Mouse (Mus musculus) CH12.LX (cell line): ENCODE measurements at regions not wholly inside any gene's neighbourhood (a gene's known extent, or its start where the extent isn't known, plus 50 kb on each side); places are given as distances from the start of the nearest gene placed in this dataset.

Source experiments
- DNase-seq: peaks from one replicate; pipeline ENCODE4 v3.0.0-alpha.2; 2013; ENCODE audit errors: extremely low read depth
- H3K27ac ChIP-seq: 2 replicates; pipeline ENCODE4 v1.5.1; 2012; ENCODE audit warnings: low read depth, mild to moderate bottlenecking, control low read depth, moderate library complexity; ENCODE audit not compliant: insufficient read depth
- H3K27me3 ChIP-seq: replicated peaks from 2 replicates; pipeline ENCODE3; 2012; ENCODE audit warnings: inconsistent platforms
- H3K36me3 ChIP-seq, 2 experiments: replicated peaks in 1 of 2; 2 replicates each; pipeline versions ENCODE3 to v1.6.1; 2012; ENCODE audit warnings: inconsistent platforms in 1 of 2, low read length in 1 of 2, mild to moderate bottlenecking in 1 of 2, mixed read lengths in 1 of 2, moderate library complexity in 1 of 2; ENCODE audit not compliant: control insufficient read depth in 1 of 2, insufficient read depth in 1 of 2
- H3K4me1 ChIP-seq, 2 experiments: 2 replicates each; pipeline ENCODE4 v1.6.1; 2012; ENCODE audit warnings: inconsistent platforms in 1 of 2, moderate library complexity in 1 of 2; ENCODE audit not compliant: insufficient read depth in 2 of 2, control insufficient read depth in 1 of 2
- H3K4me2 ChIP-seq: 2 replicates; pipeline ENCODE4 v1.6.1; 2012; ENCODE audit warnings: low read depth, mild to moderate bottlenecking, control low read depth; ENCODE audit not compliant: poor library complexity, insufficient read depth, severe bottlenecking
- H3K4me3 ChIP-seq, 3 experiments: fragments of 150-350 bp in 1 of 3; sonication (generic) in 1 of 3; replicated peaks in 1 of 3; 2 replicates each; pipeline versions ENCODE3 to v1.5.1; 2011 to 2012; ENCODE audit warnings: low read depth in 2 of 3, low read length in 2 of 3, mild to moderate bottlenecking in 2 of 3, moderate library complexity in 2 of 3, control low read depth in 1 of 3, improper control_type of control experiment in 1 of 3, inconsistent platforms in 1 of 3, mixed read lengths in 1 of 3; ENCODE audit not compliant: poor library complexity in 1 of 3
- H3K79me2 ChIP-seq: replicated peaks from 2 replicates; pipeline ENCODE4 v1.6.1; 2012; ENCODE audit warnings: mild to moderate bottlenecking, moderate library complexity; ENCODE audit not compliant: control insufficient read depth, poor library complexity, insufficient read depth, severe bottlenecking; ENCODE audit errors: extremely low read depth
- H3K9ac ChIP-seq: 2 replicates; pipeline ENCODE4 v1.6.1; 2012; ENCODE audit warnings: low read depth, mild to moderate bottlenecking, control low read depth, moderate library complexity; ENCODE audit not compliant: insufficient read depth
- H3K9me3 ChIP-seq: replicated peaks from 2 replicates; pipeline ENCODE3; 2012; ENCODE audit warnings: low read length, inconsistent platforms, mixed read lengths
- BHLHE40 ChIP-seq: IDR thresholded peaks from 2 replicates; pipeline ENCODE4 v1.6.1; 2011; ENCODE audit warnings: mild to moderate bottlenecking, low read depth, low read length, improper control_type of control experiment
- CHD2 ChIP-seq: IDR thresholded peaks from 2 replicates; pipeline ENCODE4 v1.6.1; 2011; ENCODE audit warnings: low read length, improper control_type of control experiment
- CTCF ChIP-seq, 2 experiments: IDR thresholded peaks in 1 of 2; conservative IDR thresholded peaks in 1 of 2; 2 replicates each; pipeline ENCODE4 v1.5.1; 2011 to 2012; ENCODE audit warnings: low read depth in 2 of 2, low read length in 2 of 2, improper control_type of control experiment in 1 of 2, inconsistent platforms in 1 of 2, mild to moderate bottlenecking in 1 of 2, moderate library complexity in 1 of 2
- ELF1 ChIP-seq: IDR thresholded peaks from 2 replicates; pipeline ENCODE4 v1.6.1; 2014; ENCODE audit warnings: low read depth, mild to moderate bottlenecking, inconsistent platforms, low read length, improper control_type of control experiment
- ETS1 ChIP-seq: conservative IDR thresholded peaks from 2 replicates; pipeline ENCODE4 v1.6.1; 2012; ENCODE audit warnings: low read depth, mild to moderate bottlenecking, inconsistent platforms, low read length, improper control_type of control experiment, moderate library complexity
- IRF4 ChIP-seq: IDR thresholded peaks from 2 replicates; pipeline ENCODE4 v1.6.1; 2014; ENCODE audit warnings: low read depth, mild to moderate bottlenecking, inconsistent platforms, low read length, improper control_type of control experiment
- KAT2A ChIP-seq: IDR thresholded peaks from 2 replicates; pipeline ENCODE4 v1.6.1; 2012; ENCODE audit warnings: low read length, improper control_type of control experiment, inconsistent platforms; ENCODE audit not compliant: insufficient replicate concordance
- MAFK ChIP-seq: IDR thresholded peaks from 2 replicates; pipeline ENCODE4 v1.6.1; 2011; ENCODE audit warnings: low read length, improper control_type of control experiment; ENCODE audit not compliant: insufficient replicate concordance
- MAX ChIP-seq: IDR thresholded peaks from 2 replicates; pipeline ENCODE4 v1.6.1; 2011; ENCODE audit warnings: low read length, improper control_type of control experiment
- NELFE ChIP-seq: IDR thresholded peaks from 2 replicates; pipeline ENCODE4 v1.6.1; 2011; ENCODE audit warnings: low read depth, low read length, improper control_type of control experiment
- NRF1 ChIP-seq: IDR thresholded peaks from 2 replicates; pipeline ENCODE4 v1.6.1; 2014; ENCODE audit warnings: low read depth, mild to moderate bottlenecking, inconsistent platforms, low read length, improper control_type of control experiment, moderate library complexity
- SIN3A ChIP-seq: IDR thresholded peaks from 2 replicates; pipeline ENCODE4 v1.6.1; 2012; ENCODE audit warnings: low read length, improper control_type of control experiment, inconsistent platforms
- SMC3 ChIP-seq: IDR thresholded peaks from 2 replicates; pipeline ENCODE4 v1.6.1; 2011; ENCODE audit warnings: low read depth, low read length, improper control_type of control experiment
- TCF12 ChIP-seq: IDR thresholded peaks from 2 replicates; pipeline ENCODE4 v1.6.1; 2014; ENCODE audit warnings: low read depth, mild to moderate bottlenecking, inconsistent platforms, low read length, improper control_type of control experiment
- UBTF ChIP-seq: IDR thresholded peaks from 2 replicates; pipeline ENCODE4 v1.6.1; 2012; ENCODE audit warnings: low read depth, mild to moderate bottlenecking, inconsistent platforms, low read length, improper control_type of control experiment, moderate library complexity
- USF1 ChIP-seq: IDR thresholded peaks from 2 replicates; pipeline ENCODE4 v1.6.1; 2014; ENCODE audit warnings: low read depth, mild to moderate bottlenecking, inconsistent platforms, low read length, improper control_type of control experiment
- USF2 ChIP-seq: conservative IDR thresholded peaks from 2 replicates; pipeline ENCODE4 v1.6.1; 2011; ENCODE audit warnings: low read depth, low read length, improper control_type of control experiment
- ZC3H11A ChIP-seq: IDR thresholded peaks from 2 replicates; pipeline ENCODE4 v1.6.1; 2012; ENCODE audit warnings: low read depth, mild to moderate bottlenecking, inconsistent platforms, low read length, improper control_type of control experiment
- ZMIZ1 ChIP-seq: IDR thresholded peaks from 2 replicates; pipeline ENCODE4 v1.6.1; 2012; ENCODE audit warnings: low read depth, mild to moderate bottlenecking, inconsistent platforms, low read length, improper control_type of control experiment
- dilution Hi-C: fragments of 300-500 bp; cut with MboI; formaldehyde crosslinking; loops from 2 replicates; pipeline ENCODE4 v1.14.3; 2020; ENCODE audit warnings: low sequenced_read_pairs; ENCODE audit not compliant: extremely low pct_unique_long_range_greater_than_20kb, extremely low pct_ligation_motif_present
- in situ Hi-C: fragments of 300-500 bp; cut with MboI; formaldehyde crosslinking; loops from 3 replicates; pipeline ENCODE4 v1.14.3; 2019; ENCODE audit warnings: low sequenced_read_pairs, low pct_ligation_motif_present, low pct_unique_long_range_greater_than_20kb, mixed read lengths

GRCm38 (mm10) chr7:137925656-137926055 lies 471.9 kb downstream of the Tcerg1l start:
- no peaks in the 10 kb centered on the region for H3K9me3 ChIP-seq
- H3K4me2 ChIP-seq = no peak overlapping the region
- no peaks in the 10 kb centered on the region for H3K36me3 ChIP-seq
- no peak overlapping the region for H3K9ac ChIP-seq
- no peaks in the 10 kb centered on the region for H3K4me1 ChIP-seq
- peaks cover 86% of the 10 kb centered on the region for H3K27me3 ChIP-seq
- in situ Hi-C loops = no loop called here
- no peak for DNase-seq
- H3K4me3 ChIP-seq = no peak overlapping the region
- H3K27ac ChIP-seq = no peak overlapping the region
- TF ChIP-seq KAT2A (no peak), ZMIZ1 (no peak), USF1 (no peak), ZC3H11A (no peak)
- TF ChIP-seq, all 38 proteins: peak for 0
- no peaks in the 10 kb centered on the region for H3K79me2 ChIP-seq
- dilution Hi-C loops = no loop called here

DNA sequence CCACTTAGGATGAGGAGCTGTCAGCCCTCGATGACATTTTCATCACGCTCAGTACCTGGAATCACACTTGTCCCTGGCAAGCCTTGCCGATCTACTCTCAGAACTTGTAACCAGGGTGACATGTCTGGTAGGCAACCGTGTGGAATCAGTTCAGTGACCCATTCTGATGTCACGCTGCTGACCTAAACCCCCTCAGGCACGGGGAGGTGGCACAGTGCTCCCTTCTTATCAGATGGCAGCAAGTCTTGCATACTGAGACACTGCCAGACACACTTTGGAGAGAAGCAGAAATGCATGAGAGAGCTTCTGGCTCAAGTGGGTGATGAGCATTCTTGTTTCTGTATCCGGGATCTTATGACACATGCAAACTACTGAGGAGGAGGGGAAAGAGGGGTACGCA lies 470.2 kb downstream of the Tcerg1l start:
- no peak overlapping the region for H3K9ac ChIP-seq
- TF ChIP-seq CHD2 (no peak), ZMIZ1 (no peak), ETS1 (no peak), ELF1 (no peak), NRF1 (no peak), TCF12 (no peak), NELFE (no peak), IRF4 (no peak), CTCF (conservative IDR thresholded peaks at IDR 0.05 in 1 of 2, IDR thresholded peaks at IDR 0.05 in 1 of 2; ENCODE audit: low read depth in 2 of 2, low read length in 2 of 2) (no peak), MAFK (no peak), UBTF (no peak), USF1 (no peak), SMC3 (no peak), MAX (no peak)
- no peak for DNase-seq
- in situ Hi-C loops = no loop called here
- H3K4me1 ChIP-seq = no peaks in the 10 kb centered on the region
- no peaks in the 10 kb centered on the region for H3K36me3 ChIP-seq
- no peak overlapping the region for H3K4me2 ChIP-seq
- dilution Hi-C loops = no loop called here
- H3K79me2 ChIP-seq = no peaks in the 10 kb centered on the region
- H3K27me3 ChIP-seq = peaks cover 87% of the 10 kb centered on the region
- H3K27ac ChIP-seq = no peak overlapping the region
- no peak overlapping the region for H3K4me3 ChIP-seq
- no peaks in the 10 kb centered on the region for H3K9me3 ChIP-seq

DNA sequence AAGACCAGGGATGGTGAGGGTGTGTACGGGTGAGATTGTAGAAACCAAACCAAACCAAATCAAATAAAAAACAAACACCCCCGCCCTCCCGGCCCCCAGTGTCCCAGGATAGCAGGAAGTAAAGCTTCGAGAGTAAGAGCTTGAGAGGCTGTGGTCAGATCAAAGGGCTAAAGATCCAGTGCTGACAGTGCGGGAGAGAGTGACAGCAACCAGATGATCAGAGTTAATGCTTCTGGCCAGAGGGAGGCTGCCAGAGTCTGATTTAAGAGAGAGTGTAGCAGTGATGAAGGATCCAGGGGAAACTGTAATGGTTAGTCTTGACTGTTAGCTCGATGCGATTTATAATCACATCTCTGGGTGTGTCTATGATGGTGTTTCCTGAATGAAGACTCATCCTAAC lies 467.3 kb downstream of the Tcerg1l start:
- H3K36me3 ChIP-seq = no peaks in the 10 kb centered on the region
- no peak overlapping the region for H3K27ac ChIP-seq
- no peak for TF ChIP-seq UBTF
- no peak for TF ChIP-seq BHLHE40
- TF ChIP-seq SIN3A = no peak
- no peak for TF ChIP-seq USF2
- TF ChIP-seq USF1 = no peak
- no peaks in the 10 kb centered on the region for H3K79me2 ChIP-seq
- peaks cover 89% of the 10 kb centered on the region for H3K27me3 ChIP-seq
- H3K4me2 ChIP-seq = no peak overlapping the region
- no peak for DNase-seq
- H3K9me3 ChIP-seq = no peaks in the 10 kb centered on the region
- H3K4me3 ChIP-seq = no peak overlapping the region
- no peaks in the 10 kb centered on the region for H3K4me1 ChIP-seq
- in situ Hi-C loops (no loop called here), dilution Hi-C loops (no loop called here)
- no peak overlapping the region for H3K9ac ChIP-seq
